Mouse (Mus musculus): ENCODE measurements around the gene Fgd6.

DNA sequence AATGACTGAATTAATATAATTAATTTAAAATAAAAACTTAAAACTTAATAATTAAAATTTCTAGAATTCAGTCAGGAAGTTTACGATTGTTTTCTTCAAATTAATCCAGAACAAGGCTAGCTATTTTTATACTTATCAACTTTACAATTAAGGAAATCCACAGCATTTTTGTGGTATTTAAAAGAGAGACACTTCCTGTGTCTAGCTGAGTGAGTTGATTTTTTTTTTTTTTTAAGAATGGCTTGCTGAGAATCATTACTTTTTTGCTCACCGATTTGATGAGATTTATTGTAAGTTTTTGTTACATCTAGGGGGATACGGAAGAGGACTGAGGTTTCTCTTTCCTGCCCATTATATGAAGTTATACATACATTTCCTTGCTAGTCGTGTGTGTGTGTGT lies 1.8 kb downstream of the Fgd6 start:
- no peak for TF ChIP-seq CTCF (IDR thresholded peaks at IDR 0.05; ENCODE audit: borderline replicate concordance, insufficient read depth, low read length)
- no peak for TF ChIP-seq POLR2A (IDR thresholded peaks at IDR 0.05; ENCODE audit: low read depth, low read length)

All from embryonic fibroblast, embryonic 13.5 days (primary cell).